Mouse (Mus musculus) left cerebral cortex, postnatal 14 days (tissue): ENCODE measurements around the gene Ipo9. TPM values are rescaled to one million over a fixed set of nuclear protein-coding genes. Genes with fewer than 3 reads are reported as not detected.
A peak's percentile ranks its signal among the peaks of the same experiment; 100 is the strongest.

Source experiments
- DNase-seq, 2 experiments: peaks; one replicate each; pipeline ENCODE4 v3.0.0; 2021 to 2022; ENCODE audit warnings: low spot score in 2 of 2, mixed read lengths in 1 of 2
- intact Hi-C: fragments of 180-260 bp; cut with DNase I; formaldehyde crosslinking; loops from one replicate; pipeline ENCODE4 v1.15.1; 2025
- long read RNA-seq, 2 experiments: library from polyadenylated mRNA; stranded (forward); transcript quantifications; one replicate each; pipeline ENCODE4 v2.0.0; 2021
- total RNA-seq, 2 experiments: library from RNA; stranded (reverse); gene quantifications; 2 replicates each; pipeline ENCODE4 v1.2.3; 2021

Gene Ipo9
- 100 to 1,000 TPM; 157 to 162 TPM for total RNA-seq
- long read RNA-seq, experiment 1, full-length matches to known transcripts, result 43 of 67 reads
- long read RNA-seq, experiment 1, partial matches to known transcripts, result 16 of 67 reads
- long read RNA-seq, experiment 1, other reads (novel, unspliced or antisense), result 8 of 67 reads
- long read RNA-seq, experiment 2, full-length matches to known transcripts, result 44 of 68 reads
- long read RNA-seq, experiment 2, partial matches to known transcripts, result 9 of 68 reads
- long read RNA-seq, experiment 2, other reads (novel, unspliced or antisense), result 15 of 68 reads

- intact Hi-C loops, result no loop called here
- DNase-seq, result peak; percentile 93 to 94
Observed at GRCm38 (mm10) chr1:135429901-135430668, at the start of gene Ipo9. Gene Ipo9 (minus strand): TSS chr1:135430499.

- intact Hi-C loops, result no loop called here
Observed at GRCm38 (mm10) chr1:135475571-135475895, 45.2 kb upstream of the Ipo9 start.

GRCm38 (mm10) chr1:135474861-135475570 is 44.7 kb upstream of the Ipo9 start:
- no peak for DNase-seq
- intact Hi-C loops, result no loop called here

More at GRCm38 (mm10) chr1:135475571-135475895, 45.2 kb upstream of the Ipo9 start:
- DNase-seq, result no peak

DNA sequence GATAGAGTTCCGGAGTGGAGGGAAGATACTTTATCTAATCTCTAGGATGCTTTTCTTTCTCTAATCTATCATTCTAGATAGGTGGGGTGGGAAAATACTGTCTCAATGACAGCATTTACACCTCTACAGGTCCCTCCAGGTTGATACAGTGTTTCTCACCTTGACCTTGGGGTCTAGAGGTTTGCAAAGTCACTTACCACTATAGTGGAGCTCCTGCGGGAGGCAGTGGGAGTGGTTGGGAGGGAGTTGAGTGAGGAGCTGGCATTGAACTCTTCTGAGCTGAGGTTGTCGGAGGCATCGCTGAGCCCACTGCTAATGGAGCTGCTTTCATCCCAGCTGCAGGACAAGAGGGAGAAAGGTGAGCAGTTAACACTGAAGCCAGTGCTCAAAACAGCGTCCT is 42.2 kb upstream of the Ipo9 start:
- intact Hi-C loops, result no loop called here
- no peak for DNase-seq

DNA sequence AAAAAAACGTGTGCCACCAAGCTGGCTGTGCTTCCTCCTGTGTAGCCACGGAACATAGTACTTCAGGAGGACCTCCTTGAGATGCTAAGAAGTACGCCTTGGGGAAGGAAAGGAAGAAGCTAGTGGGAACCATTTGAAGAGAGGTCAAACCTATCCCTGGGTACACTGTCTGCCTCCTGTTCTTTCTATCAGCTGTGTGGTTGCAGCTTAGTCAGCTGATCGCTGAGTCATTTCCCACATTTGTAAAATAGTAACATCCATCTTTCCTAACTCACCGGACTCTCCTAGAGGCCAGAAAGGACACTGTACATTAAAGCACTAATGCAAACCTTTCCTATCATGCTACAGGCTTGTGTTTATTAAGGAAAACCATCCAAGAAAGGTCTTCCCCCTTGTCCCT is 41.4 kb upstream of the Ipo9 start:
- intact Hi-C loops, result no loop called here
- DNase-seq, result no peak

DNA sequence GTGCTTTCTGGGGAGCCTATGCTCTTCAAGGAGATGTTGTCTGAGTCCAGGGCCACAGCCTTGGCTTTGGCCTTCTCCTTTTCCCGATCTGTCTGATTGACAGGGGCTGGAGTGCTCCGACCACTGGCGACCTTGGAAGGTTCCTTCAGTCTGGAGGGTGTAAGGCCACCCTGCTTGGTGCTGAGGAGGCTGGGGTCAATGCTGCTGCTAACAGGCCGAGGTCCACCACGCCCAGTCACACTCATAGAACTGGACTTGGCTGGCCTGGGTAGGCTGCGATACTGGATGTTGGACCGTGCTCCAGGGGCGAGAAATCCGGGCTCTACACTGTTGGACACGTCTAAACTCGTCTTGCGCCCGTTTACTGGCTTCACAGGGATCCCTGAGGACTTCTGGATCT is 40.2 kb upstream of the Ipo9 start:
- DNase-seq, result no peak
- intact Hi-C loops, result no loop called here

DNA sequence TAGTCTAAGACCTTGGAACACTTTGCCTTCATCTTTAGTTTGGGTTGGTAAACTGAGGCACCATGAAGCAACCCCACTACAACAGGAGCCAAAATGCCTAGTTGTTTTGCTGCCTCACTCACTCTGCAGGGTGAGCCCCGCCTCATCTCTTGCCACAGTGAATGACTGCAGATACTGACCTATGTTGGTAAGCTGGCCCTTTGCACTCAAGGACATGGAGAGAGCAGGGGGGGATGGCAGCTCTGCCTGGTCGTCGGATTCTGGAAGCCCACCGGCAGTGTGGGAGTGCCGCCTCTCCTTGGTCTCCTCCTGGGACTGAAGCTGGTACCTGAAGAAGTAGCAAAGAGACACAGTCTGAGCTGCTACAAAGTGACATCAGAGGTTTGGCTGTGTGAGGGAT is 37.2 kb upstream of the Ipo9 start:
- DNase-seq, result no peak
- intact Hi-C loops, result no loop called here

- intact Hi-C loops, result no loop called here
- no peak for DNase-seq
Observed at GRCm38 (mm10) chr1:135466935-135467334, 36.6 kb upstream of the Ipo9 start.

DNA sequence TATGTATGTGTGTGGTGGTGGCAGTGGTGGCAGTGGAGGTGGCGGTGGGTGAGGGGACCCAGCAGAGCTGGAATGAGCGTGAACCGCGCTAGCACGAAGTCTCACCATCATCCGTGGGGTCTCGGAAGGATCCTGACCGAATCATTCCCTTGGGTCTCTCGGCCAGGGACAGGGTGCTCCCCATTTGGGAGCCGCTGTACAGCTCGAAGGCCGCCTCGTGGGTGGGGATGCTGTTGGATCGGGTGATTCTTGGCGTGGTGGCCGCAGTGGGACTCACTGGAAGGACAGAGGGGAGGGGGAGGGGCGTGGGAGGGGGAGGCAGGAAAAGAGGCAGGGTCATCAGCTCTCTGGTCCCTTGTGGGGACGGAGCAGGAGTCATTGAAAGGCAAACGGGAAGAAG is 35.4 kb upstream of the Ipo9 start:
- intact Hi-C loops, result no loop called here
- no peak for DNase-seq

DNA sequence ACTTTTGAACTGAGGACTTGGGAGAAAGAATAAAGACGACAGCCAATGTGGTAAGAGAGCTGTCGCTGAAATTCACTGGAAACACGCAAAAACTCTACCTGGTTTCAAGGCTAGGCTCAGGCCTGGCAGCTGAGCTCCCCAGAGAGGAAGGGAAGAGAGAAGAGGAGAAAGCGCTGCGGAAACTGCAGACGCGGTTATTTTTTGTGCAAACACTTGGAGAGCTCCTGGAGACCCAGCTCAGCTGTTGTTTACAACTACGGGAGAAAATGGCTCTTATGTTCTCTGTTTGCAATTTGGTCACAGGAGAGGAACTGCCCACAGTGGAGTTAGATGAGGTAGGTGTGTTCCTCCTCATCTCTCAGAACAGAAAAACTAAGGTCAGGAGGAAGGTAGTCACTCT is 32.4 kb upstream of the Ipo9 start:
- intact Hi-C loops, result loop anchor here (5.0 kb wide), 1 partner anchor 235 kb away; no protein-coding TSS in a partner anchor

GRCm38 (mm10) chr1:135462304-135462703 is 32.0 kb upstream of the Ipo9 start:
- no peak for DNase-seq
- intact Hi-C loops, result loop anchor here (5.0 kb wide), 1 partner anchor 235 kb away; no protein-coding TSS in a partner anchor

More for the DNA sequence above, 32.4 kb upstream of the Ipo9 start:
- no peak for DNase-seq

DNA sequence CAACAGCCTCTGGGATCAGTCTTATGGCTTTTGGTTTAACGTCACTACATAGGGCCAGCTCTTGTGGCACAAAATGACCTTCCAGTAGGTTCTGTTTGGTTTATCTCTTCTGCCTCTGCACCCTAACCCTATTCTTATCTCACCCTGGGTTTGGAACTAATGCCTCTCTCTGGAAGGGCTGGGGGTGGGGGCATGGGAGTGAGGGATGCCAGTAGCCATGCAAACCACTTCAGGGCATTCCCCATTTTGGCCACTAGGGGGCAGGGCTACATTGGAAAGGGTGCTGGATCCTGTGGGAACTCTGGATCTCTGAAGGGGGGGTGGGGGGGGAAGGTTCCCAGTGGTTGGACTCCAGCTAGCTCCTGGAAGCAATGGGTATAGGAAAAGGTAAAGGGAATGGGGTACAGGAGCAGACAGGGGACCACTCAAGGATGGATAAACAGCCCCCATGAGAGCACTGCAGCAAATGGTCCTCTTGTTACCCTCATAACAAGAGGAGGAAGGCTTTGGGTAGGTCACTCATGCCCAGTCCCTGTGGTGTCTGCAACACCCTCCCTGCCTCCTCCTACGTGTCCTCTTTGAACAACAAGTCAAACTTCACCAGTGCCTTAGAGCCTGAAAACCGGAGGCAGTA is 30.9 kb upstream of the Ipo9 start:
- intact Hi-C loops, result loop anchor here (1.0 to 5.0 kb wide), 3 partner anchors 79 to 236 kb away; no protein-coding TSS in a partner anchor
- DNase-seq, result peak; percentile 77

- DNase-seq, result no peak
- intact Hi-C loops, result loop anchor here (2.0 to 5.0 kb wide), 2 partner anchors 210 to 237 kb away; no protein-coding TSS in a partner anchor
Observed at GRCm38 (mm10) chr1:135460521-135460920, 30.2 kb upstream of the Ipo9 start.

DNA sequence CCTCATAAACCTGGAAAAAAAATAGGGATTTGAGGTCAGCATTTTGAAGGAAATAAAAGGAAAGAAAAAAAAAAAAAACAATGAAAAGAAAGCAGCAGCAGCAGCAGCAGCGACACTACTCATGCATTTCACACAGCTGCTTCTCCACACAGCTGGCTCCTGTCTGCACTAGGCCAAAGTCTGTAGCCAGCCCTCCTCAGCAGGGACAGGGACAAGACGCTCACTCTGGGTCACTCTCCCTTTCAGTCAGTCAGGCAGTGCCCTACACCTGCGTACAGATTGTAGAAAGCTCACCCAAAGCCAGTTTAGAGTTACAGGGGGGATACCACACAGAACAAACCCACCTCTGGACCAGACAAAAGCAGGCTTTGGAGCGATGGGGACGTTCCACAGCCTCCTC is 27.6 kb upstream of the Ipo9 start:
- no peak for DNase-seq
- intact Hi-C loops, result no loop called here

DNA sequence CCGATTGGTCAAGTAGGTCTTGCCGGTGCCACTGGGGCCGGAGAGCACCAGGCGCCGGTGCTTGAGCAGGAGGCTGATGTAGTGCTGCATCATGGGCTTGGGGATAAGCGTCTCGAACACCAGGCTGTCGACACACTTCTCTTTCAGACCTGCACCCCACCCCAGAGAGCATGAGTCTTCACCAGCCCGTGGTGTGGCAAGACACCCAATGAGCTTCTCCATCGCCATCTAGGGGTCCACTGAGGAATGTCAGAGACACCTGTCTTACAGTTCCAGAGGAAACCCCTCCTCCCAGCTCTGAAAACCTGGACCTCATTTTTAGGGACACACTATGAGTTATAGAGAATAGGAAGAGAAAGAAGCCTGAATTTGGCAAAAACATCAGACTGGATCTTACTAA is 22.0 kb upstream of the Ipo9 start:
- intact Hi-C loops, result loop anchor here (5.0 kb wide), 1 partner anchor 50 kb away; no protein-coding TSS in a partner anchor
- peak; percentile 55 to 77 for DNase-seq

GRCm38 (mm10) chr1:135451419-135451818 is 21.1 kb upstream of the Ipo9 start:
- intact Hi-C loops, result loop anchor here (5.0 kb wide), 1 partner anchor 49 kb away; no protein-coding TSS in a partner anchor
- no peak for DNase-seq

DNA sequence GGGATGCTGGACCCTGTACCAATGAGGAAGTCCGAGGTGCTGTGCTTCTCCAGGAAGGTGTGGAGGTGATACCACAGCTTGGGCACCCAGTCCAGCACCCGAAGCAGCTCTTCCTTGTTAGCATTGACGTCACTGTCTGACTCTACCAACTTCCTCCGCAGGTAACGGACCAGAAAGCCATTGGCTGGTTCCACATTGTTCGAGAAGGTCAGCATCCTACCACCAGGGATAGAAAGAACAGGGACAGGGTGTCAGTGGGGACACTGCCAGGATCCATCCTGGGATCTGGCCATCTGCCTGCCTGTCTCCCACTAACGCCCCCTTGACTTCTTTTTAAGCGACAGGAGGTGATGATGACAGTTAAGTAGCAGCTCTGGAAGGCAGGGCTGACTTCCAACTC is 19.6 kb upstream of the Ipo9 start:
- no peak for DNase-seq
- intact Hi-C loops, result loop anchor here (5.0 kb wide), 1 partner anchor 48 kb away; no protein-coding TSS in a partner anchor

DNA sequence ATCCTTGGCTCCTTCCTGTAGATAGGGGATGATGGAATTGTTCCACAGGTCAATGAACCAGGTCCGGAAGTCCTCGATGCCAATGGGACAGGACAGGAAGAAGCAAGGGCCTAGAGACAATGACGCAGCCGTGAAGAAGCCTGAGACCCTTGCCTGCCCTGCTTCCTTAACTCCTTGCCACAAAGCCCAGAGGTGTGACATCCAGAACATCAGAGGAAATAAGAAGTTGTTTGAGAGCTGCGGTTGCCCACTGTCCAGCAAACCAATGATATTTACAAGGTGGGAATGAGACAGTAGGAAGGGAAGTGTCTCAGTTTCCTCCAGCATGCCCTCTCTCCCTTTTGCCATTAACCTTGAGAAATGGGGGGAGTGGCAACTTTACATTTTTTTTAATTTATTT is 18.6 kb upstream of the Ipo9 start:
- intact Hi-C loops, result no loop called here
- no peak for DNase-seq

DNA sequence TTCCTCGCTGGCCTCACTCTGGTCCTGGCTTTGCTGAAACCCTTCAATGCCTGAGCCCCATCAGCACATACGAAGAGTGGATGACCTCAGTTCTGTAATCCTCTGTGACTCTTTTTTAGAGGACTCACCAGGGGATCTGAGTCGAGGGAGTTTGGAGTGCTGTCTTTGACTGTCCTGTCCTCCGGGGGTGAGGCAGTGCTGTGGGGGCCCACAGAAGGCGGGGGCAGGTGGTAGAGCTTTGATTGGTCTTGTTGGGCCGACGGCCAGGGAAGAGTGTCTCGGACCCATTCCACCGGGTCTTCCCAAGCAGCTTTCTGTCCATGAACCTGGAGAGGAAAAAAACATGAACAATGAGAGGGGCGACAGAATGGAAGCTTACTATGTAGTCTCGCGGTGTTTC is 13.2 kb upstream of the Ipo9 start:
- DNase-seq, result no peak

DNA sequence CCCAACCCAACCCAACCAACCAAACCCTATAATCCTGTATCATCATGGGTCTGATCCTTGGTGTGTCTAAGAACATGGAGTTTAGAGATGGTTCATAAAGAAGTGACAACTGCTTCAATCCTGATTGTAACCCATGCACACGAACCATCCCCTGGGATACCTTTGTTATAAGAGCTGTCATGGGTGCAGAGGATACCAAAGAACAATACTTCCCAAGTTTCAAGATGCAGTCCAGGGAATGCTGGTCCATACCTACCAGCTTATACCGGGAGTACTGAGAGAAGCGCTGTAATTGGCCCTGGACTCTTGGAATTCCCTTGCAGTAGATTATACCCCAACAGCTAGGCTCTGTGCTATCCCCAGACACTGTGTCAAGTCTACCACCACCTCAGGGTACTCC is 11.6 kb upstream of the Ipo9 start:
- DNase-seq, result no peak
- intact Hi-C loops, result no loop called here

More for the DNA sequence above, 13.2 kb upstream of the Ipo9 start:
- intact Hi-C loops, result no loop called here
